Mouse (Mus musculus) thymus, postnatal 25 days (tissue): ENCODE measurements around the gene Ddx6.
"Not testable (repeated sequence)": the region's sequence is repeated elsewhere in the genome, so short reads cannot be mapped to it uniquely, and the experiment has no call there.

ENCODE experiments used
- DNase-seq: peaks from one replicate; pipeline ENCODE4 v3.0.0; 2022

The Ddx6 gene

DNA sequence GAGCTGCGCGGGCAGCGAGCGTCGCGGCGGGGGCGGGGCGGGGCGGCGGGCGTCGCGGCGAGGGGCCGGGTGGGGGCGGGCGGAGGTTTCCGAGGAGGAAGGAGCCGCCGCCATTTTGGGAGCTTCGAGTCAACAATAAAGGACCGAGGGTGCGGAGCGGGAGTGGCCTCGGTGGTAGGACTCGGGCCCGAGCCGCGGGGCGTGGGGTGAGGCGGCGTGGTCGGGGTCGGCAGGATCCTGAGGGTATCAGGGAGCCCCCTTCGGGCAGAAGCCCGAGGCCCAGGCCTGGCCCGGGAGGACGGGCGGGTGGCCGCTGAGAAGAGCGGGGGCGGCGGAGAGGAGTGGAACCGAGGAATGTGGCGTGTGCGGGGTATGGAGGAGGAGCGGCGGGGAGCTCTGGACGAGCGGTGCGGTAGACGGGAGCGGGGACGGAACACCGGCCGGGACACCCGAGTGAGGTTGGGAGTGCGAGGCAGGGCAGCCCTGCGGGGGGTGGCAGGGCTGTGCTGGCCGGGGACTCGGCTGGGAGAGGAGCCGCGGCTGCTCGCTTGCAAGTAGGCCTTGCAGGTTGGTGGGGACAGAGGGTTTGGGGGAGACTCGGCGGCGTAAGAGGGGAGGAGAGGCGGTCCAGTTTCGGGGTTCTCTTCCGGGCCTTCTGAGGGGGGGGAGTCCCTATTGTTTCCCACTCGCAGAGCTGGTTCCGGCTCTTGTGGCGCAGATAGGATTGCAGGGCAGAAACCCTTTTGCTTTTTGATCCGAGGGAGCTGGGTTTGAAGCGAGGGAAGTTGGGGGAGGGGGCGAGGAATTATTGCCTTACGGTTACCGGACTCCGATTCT, at the start of gene Ddx6:
TSS of gene Ddx6 (plus strand) at position 114 of the 837 bp plus-strand sequence.
- DNase-seq, result peak; percentile 76

DNA sequence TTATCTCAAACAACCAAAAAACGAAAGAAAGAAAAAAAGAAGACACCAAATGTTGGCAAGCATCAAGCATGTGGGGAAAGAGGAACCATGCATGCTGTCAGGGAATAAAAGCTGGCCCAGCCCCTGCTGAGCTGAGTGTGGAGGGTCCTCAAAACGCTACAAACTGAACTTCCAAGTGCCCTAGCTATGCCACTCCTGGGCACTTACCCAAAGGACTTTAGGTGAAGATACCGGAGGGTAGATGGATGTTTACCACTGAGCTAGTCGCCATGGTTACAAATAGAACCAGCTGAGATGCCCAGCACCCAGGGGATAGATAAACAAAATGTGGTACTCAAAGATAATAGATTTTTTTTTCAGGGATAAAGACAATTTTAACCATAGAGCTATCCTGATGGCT, 43.1 kb upstream of the Ddx6 start, which contains the start of gene Cxcr5:
TSS of gene Cxcr5 (minus strand) at position 281 of the 400 bp plus-strand sequence.
- DNase-seq, result no peak

DNA sequence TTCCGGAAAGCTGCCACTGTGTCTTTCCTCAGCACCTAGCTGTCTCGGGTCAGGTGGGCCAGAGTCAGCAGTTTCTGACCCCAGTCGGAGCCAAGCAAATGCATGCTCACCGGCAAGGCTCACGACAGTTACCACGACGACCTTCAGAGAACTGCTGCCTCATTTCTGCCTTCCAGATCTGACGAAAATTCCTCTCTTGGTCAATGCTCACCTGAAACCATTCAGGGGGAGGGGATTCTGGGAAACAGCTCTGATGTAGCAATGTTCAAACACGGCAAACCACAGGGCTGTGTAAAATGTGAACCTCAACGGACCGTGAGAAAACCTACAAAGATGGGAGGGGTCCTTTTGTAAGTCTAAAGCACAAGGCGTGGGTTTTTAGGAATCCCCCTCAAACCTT, 41.8 kb upstream of the Ddx6 start:
- DNase-seq, result peak; percentile 16

DNA sequence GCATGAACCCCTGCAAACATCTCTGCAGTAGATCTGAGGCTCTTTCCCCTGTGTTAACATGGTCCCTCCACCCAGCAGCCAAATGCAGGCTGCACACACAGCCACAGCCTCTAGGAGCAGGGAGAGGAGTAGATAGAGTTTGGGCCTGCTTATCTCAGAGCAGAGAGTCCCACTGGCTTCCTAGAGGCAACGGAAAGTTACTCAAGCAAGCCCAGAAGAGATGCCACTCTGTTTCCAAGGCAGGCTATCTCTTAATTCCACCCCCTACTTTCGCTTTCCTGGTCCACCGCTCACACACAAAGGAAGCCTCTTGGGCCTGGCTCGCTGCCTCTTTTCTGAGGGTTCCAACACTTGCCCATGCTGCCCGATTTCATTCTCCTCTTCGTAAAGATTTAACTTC, 39.3 kb upstream of the Ddx6 start:
- no peak for DNase-seq

DNA sequence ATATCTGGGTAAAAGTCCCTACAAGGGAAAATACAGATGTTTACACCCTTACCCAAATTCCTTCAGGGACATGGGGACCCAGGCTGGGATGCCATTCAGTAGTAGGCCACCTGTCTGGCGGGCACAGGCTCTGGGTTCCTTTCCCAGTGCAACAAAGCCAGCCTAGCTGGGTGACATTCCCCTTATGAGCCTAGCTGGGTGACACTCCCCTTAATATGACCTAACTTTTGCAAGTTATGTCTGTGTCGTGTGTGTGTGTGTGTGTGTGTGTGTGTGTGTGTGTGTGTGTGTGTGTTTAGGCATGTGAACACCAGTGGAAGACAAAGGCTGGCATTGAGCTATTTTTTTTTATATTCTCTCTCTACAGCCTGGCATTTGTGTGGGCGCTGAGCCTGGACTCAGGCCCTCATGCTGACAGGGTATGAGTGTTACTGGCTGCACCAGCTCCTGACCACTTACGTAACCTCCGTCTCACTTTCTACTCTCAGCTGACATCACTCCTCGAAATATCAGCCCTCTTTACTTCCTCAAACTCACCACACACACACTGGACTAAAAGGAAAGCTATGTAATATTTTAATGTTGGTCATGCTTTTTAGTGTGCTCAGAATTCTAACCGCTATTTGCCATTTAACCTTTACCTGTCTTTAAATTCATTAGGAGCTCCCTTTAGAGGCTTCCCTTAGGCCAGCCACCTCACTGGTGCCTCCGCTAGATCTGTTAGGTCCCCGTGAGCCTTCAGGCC, 37.2 kb upstream of the Ddx6 start:
- DNase-seq, result no peak

DNA sequence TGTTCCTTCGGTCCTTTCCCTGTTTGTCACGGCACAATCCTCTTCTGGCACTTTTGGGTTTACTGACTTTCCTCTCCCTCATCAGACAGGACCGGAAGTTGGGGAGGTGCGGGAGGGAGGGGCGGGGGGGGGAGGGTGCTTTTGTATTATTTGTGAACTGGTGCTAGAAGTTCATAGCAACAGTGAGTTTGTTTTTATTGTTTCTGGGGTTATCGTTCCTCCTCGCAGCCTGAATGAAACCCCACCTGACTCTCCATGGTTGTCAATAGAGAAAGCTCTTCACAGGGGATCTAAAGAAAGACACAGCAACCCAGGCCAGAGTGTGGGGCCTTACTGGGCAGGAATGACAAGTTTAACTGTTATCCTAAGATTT, 36.6 kb upstream of the Ddx6 start:
- peak; percentile 22 for DNase-seq

DNA sequence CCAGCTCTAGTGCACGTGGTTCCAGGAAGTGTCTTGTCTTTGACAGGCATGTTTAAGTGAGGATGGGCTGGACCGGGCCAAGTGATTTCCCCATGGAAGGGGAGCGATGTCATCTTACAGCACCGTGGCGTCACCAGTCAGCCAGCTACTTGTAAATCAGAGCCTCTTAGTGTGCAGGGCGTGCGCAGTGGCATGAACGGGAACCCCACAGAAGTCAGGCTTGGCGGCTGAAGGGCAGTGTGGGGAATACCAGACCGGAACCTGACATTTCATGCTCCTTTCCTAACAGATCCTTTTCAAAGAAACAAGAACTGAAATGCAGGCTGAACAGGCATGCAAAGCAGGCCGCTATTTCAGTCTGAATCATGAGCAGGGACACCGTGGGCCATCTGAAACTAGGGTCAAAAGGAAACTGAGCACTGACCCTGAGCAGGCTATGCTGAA, 33.7 kb upstream of the Ddx6 start:
- no peak for DNase-seq

DNA sequence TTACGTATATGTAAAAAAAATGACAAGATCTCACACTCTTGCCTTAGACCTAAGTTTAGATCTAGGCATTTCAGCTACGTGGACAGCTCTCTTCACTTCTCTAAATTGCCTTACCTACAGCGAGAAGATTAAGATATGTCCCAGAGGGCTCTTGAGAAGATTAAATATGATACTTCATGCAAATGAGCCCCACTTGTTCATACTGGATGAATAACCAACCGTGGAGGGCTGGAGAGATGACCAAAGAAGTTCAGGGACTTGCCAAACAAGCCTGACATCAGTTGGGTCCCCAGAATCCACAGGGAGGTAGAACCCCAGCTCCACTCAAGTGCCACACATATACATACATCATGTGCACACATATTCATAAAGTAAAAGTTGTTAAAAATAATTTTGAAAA, 31.4 kb upstream of the Ddx6 start:
- no peak for DNase-seq

DNA sequence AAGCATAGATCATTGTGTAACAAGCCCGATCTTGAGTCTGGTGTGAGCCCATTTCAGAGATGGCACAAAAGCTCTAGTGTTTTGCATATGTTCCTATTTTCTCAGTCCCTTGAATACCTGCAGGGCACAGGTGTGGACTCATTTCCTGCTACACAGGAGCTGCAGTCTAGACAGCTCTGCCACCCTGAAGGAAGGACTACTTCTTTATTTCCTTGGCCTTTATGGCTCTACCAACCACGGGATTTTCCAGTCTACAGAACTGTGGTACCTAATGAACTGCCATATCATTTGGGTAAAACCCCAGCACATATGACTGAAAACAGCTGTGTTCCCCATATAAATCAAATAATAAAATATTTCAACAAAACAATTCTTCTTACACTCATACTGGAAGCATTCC, 29.6 kb upstream of the Ddx6 start:
- no peak for DNase-seq

DNA sequence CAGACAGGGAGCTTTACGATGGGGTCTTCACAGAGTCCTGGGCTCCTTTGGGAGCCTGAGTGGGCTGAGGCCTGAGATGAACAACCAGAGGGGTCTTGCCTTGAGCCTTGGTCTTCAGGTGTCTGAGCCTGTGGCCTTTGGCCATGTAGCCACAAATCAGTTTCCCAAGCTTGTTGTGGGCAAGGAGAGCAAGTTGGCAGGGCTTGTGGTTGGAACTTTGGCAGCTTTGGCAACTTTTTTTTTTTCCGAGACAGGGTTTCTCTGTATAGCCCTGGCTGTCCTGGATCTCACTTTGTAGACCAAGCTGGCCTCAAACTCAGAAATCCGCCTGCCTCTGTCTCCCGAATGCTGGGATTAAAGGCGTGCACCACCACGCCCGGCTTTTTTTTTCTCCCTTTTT, 28.6 kb upstream of the Ddx6 start:
- DNase-seq, result not testable (repeated sequence)

DNA sequence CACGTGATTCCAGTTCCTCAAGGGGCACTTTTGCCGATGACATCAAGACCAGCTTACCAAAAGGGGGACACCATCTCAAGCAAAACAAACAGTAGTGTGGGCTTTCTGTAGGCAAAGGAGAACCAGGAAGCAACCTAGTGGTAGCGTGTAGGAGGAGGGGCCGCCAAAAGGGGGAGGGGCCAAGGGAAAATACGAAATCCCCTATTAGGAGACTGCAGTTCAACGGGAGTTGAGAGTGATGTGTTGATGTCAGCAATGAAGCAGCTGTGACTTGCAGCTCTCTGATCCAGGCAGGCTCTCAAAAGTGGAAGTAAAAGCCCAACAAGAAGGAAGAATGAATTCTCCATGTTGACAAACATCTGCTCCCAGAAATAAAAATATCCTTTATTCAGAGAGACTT, 25.3 kb upstream of the Ddx6 start:
- DNase-seq, result peak; percentile 68

DNA sequence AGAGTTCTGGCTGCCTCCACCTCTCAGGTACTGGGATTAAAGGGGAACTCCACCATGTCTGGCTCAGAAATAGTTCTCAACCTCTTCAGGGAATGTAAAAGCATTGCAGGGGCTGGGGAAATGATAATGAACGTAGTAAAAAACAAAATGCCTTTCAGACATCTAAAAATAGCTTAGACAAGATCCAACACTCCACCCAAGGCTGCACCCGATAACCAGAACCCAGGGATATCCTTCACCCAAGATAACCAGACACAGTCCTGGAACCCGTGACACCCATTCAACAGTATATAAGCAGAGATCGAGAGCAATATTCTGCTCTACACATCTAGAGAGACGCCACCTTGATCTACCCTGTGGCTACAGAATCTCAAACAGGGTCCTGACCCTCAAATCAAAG, 24.6 kb upstream of the Ddx6 start:
- DNase-seq, result no peak

DNA sequence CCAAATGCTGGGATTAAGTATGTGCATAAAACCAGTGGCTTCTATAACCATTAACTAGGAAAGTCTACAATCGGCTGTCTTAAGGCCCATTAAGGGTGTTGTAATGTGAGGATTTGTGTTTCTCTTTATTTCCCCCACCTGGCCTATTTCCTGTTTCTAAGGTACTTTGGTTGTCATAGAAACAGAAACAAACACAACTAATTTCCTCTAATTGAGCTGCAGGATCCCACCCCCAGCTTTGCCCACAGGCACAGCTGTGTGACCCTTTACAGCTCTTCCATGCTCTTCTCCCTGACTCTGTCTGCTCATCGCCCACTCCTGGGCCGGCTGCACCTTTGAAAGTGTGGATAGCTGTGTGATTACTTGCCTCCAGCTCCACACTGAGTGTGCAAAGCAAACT, 23.3 kb upstream of the Ddx6 start:
- peak; percentile 37 for DNase-seq

DNA sequence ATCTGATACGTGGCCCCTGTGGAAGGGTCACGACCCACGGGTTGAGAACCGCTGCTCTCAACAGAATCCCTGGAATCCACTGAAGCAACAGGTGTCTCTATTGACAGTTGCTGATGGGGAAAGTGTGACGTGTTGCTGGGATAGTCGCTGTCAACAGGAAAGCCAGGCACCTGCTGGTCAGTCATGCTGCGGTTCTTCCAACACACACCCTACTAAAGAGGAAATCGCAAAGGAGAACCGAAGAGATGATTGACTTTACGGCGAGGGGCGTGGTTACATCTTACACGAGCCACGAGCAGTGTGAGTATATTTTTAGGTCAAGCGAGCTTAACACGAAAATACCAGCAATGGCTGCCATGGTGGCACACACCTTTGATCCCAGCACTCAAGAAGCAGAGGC, 22.3 kb upstream of the Ddx6 start:
- peak; percentile 25 for DNase-seq

DNA sequence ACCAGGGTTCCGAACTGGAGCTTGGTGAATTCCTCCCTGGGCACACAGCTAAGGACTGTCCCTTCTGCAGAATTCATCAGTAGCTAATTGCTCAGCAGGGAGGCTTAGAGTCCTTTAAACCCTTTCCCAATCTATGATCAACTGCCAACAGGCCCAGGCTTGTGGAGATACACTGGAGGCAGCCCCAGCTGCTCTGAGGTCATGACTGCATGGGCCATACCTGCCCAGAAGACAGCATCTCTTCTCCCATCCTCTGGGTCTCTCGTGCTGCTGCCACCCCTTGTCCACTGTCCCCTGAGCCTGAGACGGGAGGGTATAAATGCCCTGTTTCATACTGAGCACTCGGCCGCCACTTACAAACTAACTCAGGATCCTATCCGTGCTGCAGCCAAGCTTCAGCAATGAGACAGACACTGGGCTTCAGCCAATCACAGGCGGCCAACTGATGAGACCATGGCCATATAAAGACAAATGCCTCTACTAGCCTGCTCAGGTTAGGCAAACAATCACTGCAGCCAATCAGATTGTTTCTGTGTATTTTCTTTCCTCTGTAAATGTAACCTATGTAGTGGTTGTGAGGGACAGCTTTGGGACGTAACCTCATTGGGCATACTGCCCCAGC, 17.9 kb upstream of the Ddx6 start:
- DNase-seq, result no peak

DNA sequence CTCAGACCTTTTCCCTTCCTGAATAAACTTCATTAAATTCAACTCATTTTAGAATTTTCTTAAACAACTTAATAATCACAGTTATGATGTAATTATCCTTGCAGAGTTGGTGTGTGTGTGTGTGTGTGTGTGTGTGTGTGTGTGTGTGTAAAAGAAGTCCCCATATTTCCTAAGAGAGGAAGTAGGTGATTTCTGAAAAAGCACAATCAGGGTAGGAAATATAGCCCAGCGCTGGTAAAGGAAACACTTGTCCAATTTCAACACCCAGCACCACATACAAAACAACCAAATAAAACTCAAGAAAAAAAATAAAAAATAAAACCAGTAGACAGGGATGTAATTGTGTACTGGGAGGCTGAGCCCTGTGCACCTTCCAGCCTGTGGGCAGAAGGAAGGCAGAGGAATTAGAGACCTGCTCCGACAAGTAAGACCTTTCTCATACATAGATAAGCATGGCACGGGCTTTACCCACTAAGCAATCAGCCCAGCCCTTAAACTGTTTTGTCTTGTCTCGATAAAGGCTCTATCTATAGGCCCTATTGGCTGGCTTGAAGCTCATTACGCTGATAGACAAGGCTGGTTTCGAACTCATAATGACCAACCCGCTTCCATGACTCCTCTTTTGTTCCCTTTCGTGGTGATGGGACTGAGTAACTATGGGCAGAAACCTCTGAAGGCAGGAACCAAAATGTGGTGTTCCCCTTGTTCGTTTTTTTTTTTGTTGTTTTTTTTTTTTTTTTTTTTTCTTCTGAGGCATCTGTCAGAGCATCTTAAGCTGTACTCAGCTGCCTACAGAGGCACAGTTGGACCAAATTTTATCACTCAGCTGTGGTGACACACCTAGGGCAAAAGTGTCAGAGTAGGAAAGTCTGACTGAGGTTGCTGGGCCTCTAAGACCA, 17.2 kb upstream of the Ddx6 start:
- DNase-seq, result no peak

DNA sequence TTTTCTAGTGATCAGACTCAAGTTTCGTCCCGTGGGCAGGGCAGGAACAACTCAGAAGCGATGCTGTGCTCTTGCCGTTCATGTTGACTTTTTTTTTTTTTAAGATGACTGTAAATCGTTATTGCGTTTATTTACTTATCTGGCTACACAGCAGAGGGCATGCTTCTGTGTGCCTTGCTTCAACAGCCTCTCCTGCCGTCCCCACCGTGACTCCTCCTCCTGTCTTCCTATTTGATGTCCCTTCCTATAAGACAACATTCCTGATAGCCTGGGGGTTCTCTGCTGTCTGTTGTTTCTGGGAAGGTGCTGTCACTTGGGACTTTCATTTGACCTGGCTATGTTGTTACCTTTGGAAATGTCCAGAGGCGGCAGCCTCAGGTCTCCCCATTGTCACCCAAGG, 16.1 kb upstream of the Ddx6 start:
- DNase-seq, result no peak

DNA sequence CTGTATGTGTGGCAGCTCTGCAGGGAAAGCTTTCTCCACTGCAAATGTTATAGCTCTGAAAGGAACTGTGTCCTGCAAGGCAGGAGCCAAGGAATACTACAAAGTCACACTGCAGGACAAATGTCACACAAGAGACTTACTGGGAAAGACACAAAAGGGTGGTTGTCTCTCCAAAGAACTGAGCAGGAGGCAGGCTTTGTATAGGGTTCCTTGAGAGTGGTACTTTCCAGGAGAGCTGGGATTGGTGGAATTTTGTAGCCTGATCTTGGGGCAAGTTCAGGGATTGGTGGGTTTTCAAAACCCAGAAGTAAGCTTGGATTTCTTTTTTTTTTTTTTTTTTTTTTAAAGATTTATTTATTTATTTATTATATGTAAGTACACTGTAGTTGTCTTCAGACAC, 15.6 kb upstream of the Ddx6 start:
- DNase-seq, result no peak

DNA sequence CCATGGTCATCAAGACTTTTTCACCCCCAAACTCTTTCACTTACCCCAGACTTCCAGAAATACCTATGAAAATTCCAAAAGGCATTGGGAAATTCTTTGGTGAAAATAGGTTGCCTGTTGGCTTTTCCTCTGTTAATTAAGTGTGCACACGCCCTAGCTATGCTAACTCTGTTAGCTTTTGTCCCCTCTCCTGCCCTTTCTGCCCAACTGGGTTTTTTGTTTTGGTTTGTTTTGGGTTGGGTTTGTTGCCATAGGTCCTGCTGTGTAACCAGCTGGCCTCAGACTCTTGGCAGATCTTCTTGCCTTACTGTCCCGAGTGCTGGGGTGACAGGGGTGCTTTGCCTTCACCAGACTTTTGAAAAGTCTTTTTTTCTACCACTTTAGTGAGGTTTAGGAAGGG, 13.7 kb upstream of the Ddx6 start:
- no peak for DNase-seq

DNA sequence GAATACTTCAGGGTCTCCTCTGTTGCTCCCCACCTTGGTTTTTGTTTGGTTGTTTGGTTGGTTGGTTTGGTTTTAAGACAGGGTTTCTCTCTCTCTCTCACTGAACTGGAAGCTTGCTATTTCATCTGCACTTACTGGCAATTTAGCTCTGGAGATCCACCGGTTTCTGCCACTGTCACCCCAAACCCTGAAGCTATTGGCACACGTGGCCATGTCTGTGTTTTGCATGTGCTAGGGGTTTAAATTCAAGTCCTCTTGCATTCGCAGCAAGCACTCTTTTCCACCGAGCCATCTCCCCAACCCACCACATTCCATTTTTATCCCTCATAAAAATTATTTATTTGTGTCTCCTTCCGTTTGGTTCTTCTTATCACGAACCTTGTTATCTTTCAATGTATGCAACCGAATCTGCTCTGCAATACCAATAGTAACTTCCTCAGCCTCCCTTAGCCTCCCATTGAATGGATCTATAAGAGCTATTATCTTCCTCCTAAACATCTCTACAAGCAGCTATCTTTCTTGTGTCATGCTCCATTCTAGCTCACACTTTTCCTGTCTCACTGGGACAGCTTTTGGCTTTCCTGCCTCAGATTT, 13.0 kb upstream of the Ddx6 start:
- DNase-seq, result no peak

DNA sequence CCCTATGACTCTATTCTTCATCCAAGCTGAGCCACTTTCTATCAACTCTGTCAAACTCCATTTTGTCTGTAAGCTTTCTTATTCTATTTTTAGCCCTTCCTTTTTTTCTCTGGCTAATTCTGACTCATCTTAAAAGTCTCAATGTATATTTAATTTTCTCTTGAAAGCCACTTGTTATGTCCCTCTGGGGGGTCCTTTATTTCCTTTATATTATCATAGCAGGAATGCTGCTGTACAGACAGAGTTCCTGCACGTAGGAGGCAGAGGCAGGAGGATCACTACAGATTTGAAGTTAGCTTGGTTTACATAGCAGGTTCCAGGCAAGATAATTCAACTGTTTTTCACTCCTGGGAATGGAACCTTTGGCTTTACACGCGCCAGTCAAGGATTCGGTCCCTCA, 11.5 kb upstream of the Ddx6 start:
- DNase-seq, result no peak

DNA sequence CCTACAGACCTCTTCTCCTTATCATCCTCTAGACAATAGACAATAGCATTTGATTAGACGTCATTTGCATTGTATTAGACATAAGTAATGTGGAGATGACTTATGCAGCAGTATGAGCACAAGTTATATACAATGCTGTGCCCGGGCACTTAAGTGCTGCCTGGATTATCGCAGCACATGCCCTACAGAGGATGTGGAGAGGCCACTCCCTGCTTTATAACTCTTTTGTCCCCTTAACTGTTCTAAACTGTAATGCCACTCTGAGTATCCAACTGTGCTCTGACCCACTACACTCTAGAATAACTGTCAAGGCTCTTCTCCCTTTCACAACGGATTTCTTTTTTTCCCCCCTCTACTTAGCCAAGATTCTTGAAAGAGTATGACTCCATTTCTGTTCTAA, 10.8 kb upstream of the Ddx6 start:
- no peak for DNase-seq
